Mouse (Mus musculus) left cerebral cortex, adult 11 months (tissue): Measurements from ENCODE around the gene BC035044.
A peak's percentile ranks its signal among the peaks of the same experiment; 100 is the strongest.
"Not testable (repeated sequence)": the region's sequence is repeated elsewhere in the genome, so short reads cannot be mapped to it uniquely, and the experiment has no call there.

Experiments
- DNase-seq: peaks from one replicate; pipeline ENCODE4 v3.0.0; 2022; ENCODE audit warnings: low spot score

Gene BC035044

GRCm38 (mm10) chr6:128833046-128833445, 57.9 kb downstream of the BC035044 start:
- no peak for DNase-seq

- DNase-seq, result no peak
Measured at GRCm38 (mm10) chr6:128829837-128830236, 61.1 kb downstream of the BC035044 start.

- no peak for DNase-seq
Measured at GRCm38 (mm10) chr6:128826781-128827180, 64.1 kb downstream of the BC035044 start.

GRCm38 (mm10) chr6:128826132-128826531, 64.8 kb downstream of the BC035044 start, which contains the start of the genes Gm44511 and Klrb1b:
TSS of gene Gm44511 (minus strand) at chr6:128826315.
TSS of gene Klrb1b (minus strand) at chr6:128826331.
- no peak for DNase-seq

- no peak for DNase-seq
Measured at GRCm38 (mm10) chr6:128818083-128818802, 72.7 kb downstream of the BC035044 start.

- DNase-seq, result no peak
Measured at GRCm38 (mm10) chr6:128808532-128808931, 82.4 kb downstream of the BC035044 start.

- DNase-seq, result no peak
Measured at GRCm38 (mm10) chr6:128807021-128807420, 83.9 kb downstream of the BC035044 start.

GRCm38 (mm10) chr6:128804823-128805640, 85.9 kb downstream of the BC035044 start:
- not testable (repeated sequence) for DNase-seq

GRCm38 (mm10) chr6:128802999-128803857, 87.7 kb downstream of the BC035044 start:
- peak; percentile 95 for DNase-seq

- peak; percentile 45 for DNase-seq
Measured at GRCm38 (mm10) chr6:128802557-128802956, 88.4 kb downstream of the BC035044 start.

- not testable (repeated sequence) for DNase-seq
Measured at GRCm38 (mm10) chr6:128800696-128801095, 90.2 kb downstream of the BC035044 start.

- DNase-seq, result no peak
Measured at GRCm38 (mm10) chr6:128799896-128800270, 91.0 kb downstream of the BC035044 start.

- DNase-seq, result peak; percentile 87
Measured at GRCm38 (mm10) chr6:128799144-128799895, 91.6 kb downstream of the BC035044 start.
